Mouse (Mus musculus): Measurements from ENCODE around the gene Rsph3a. TPM values are rescaled to one million over a fixed set of nuclear protein-coding genes. Genes with fewer than 3 reads are reported as not detected.

Gene Rsph3a
- polyA plus RNA-seq, 1 experiment from 2014 or later, result 63.5 TPM

DNA sequence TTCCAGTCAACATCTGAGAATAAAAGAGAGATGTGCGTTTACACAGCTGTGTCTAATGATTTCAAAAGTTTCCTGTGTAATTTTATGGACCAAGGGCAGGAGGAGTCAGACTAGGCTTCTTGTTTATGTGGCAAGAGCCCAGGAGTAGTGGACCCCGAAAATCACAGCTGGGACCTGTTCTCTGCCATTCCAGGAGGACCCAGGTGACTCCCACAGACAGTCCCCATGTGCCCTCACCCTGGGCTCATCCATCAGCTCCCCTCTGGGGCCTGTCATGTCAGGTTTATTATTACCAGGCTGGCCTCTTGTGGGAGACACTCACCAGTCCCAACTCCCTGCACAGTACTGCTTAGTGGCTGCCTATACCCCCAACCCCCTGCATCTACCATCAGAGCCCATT is 26.2 kb upstream of the Rsph3a start:
- 67% methylated on average over 2 of the region's 2 CpGs for whole genome bisulfite sequencing
- 0 out of 4 replicates have a peak, but pooled peaks cover 0 to 4% of the 10 kb centered on the region in 2 experiments for H3K4me1 ChIP-seq (ENCODE audit: control insufficient read depth in 2 of 2, insufficient read depth in 2 of 2, low read length in 2 of 2)
- H3K27ac ChIP-seq (replicated peaks in 1 of 2; ENCODE audit: control insufficient read depth in 1 of 2, insufficient read depth in 1 of 2, low read depth in 2 of 2, low read length in 2 of 2), result no peak overlapping the region
- no peak for ATAC-seq (ENCODE audit: insufficient number of reproducible peaks, insufficient read depth, low FRiP score, low read depth)
- no peak overlapping the region for H3K4me3 ChIP-seq (ENCODE audit: control insufficient read depth in 1 of 2, insufficient read depth in 1 of 2, low read depth in 1 of 2, low read length in 2 of 2)
- H3K9ac ChIP-seq (ENCODE audit: low read length), result no peak overlapping the region
- no peaks in the 10 kb centered on the region for H3K36me3 ChIP-seq (ENCODE audit: control insufficient read depth, insufficient read depth, low read length)
- no peak overlapping the region for H3K4me2 ChIP-seq (ENCODE audit: low read length)
- peaks cover 3% of the 10 kb centered on the region; the same call in 1 of the 2 replicates for H3K27me3 ChIP-seq (ENCODE audit: control insufficient read depth, insufficient read depth, low read length)
- H3K9me3 ChIP-seq (ENCODE audit: control insufficient read depth, low read length), result no peaks in the 10 kb centered on the region

DNA sequence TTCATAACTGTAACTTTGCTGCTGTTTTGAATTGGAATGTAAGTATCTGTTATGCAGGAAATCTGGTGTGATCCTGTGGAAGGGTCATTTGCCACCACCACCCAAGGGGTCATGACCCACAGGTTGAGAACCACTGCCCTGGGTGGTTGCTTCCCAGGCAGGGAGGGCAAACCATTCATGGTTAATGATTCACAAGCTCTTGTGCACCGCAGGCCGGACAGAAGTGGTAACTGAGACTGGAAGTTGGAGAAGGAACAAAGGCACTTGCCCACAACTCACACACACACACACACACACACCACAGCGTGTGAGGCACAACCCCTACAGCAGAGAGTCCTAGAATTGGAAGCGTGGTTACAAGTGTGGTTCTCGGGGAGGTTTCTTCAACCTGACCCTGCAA is 22.9 kb upstream of the Rsph3a start:
- Histone ChIP-seq H3K4me1 (ENCODE audit: control insufficient read depth in 2 of 2, insufficient read depth in 2 of 2, low read length in 2 of 2) (peaks cover 4 to 6% of the 10 kb centered on the region in 2 experiments; a peak in 1 of 4 replicates), H3K27ac (replicated peaks in 1 of 2; ENCODE audit: control insufficient read depth in 1 of 2, insufficient read depth in 1 of 2, low read depth in 2 of 2, low read length in 2 of 2) (no peak overlapping the region), H3K36me3 (ENCODE audit: control insufficient read depth, insufficient read depth, low read length) (no peaks in the 10 kb centered on the region), H3K27me3 (ENCODE audit: control insufficient read depth, insufficient read depth, low read length) (no peaks in the 10 kb centered on the region), H3K9me3 (ENCODE audit: control insufficient read depth, low read length) (no peaks in the 10 kb centered on the region), H3K4me3 (ENCODE audit: control insufficient read depth in 1 of 2, insufficient read depth in 1 of 2, low read depth in 1 of 2, low read length in 2 of 2) (no peak overlapping the region), H3K4me2 (ENCODE audit: low read length) (no peak overlapping the region), H3K9ac (ENCODE audit: low read length) (no peak overlapping the region)
- ATAC-seq (ENCODE audit: insufficient number of reproducible peaks, insufficient read depth, low FRiP score, low read depth), result no peak
- WGBS, result 82% methylated on average over 5 of the region's 5 CpGs

DNA sequence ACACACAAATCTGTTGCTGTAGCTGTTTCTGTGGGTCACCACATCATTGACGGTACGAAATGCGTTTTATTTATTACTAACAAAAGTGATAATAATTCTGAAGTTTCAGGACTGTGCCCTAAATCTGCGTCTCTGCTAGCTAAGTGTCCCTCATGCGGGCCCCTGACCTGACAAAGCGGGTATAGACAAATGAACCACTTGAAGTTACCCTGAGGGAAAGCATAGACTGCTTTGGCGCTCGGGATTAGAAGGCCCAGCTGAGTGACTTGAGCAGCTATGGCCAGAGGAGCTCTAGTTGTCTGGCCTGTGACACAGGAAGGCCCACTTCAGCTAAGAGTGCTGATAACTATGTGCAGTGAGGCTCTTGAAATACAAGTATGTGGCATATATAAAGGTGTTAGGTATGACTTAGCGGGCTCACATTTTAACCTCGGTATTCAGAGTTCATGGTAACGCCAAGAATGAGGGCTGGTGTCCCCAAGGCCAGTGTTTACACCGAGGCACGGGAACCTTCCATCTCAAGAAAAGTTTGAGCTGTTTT is 21.2 kb upstream of the Rsph3a start:
- no peak overlapping the region for H3K9ac ChIP-seq (ENCODE audit: low read length)
- no peaks in the 10 kb centered on the region for H3K36me3 ChIP-seq (ENCODE audit: control insufficient read depth, insufficient read depth, low read length)
- no peak overlapping the region for H3K4me2 ChIP-seq (ENCODE audit: low read length)
- 52% methylated on average over 13 of the region's 13 CpGs for WGBS
- ATAC-seq (ENCODE audit: insufficient number of reproducible peaks, insufficient read depth, low FRiP score, low read depth), result no peak
- no peaks in the 10 kb centered on the region for H3K27me3 ChIP-seq (ENCODE audit: control insufficient read depth, insufficient read depth, low read length)
- peaks cover 4 to 6% of the 10 kb centered on the region in 2 experiments; a peak in 1 of 4 replicates for H3K4me1 ChIP-seq (ENCODE audit: control insufficient read depth in 2 of 2, insufficient read depth in 2 of 2, low read length in 2 of 2)
- H3K27ac ChIP-seq (replicated peaks in 1 of 2; ENCODE audit: control insufficient read depth in 1 of 2, insufficient read depth in 1 of 2, low read depth in 2 of 2, low read length in 2 of 2), result no peak overlapping the region
- no peaks in the 10 kb centered on the region for H3K9me3 ChIP-seq (ENCODE audit: control insufficient read depth, low read length)
- no peak overlapping the region for H3K4me3 ChIP-seq (ENCODE audit: control insufficient read depth in 1 of 2, insufficient read depth in 1 of 2, low read depth in 1 of 2, low read length in 2 of 2)

DNA sequence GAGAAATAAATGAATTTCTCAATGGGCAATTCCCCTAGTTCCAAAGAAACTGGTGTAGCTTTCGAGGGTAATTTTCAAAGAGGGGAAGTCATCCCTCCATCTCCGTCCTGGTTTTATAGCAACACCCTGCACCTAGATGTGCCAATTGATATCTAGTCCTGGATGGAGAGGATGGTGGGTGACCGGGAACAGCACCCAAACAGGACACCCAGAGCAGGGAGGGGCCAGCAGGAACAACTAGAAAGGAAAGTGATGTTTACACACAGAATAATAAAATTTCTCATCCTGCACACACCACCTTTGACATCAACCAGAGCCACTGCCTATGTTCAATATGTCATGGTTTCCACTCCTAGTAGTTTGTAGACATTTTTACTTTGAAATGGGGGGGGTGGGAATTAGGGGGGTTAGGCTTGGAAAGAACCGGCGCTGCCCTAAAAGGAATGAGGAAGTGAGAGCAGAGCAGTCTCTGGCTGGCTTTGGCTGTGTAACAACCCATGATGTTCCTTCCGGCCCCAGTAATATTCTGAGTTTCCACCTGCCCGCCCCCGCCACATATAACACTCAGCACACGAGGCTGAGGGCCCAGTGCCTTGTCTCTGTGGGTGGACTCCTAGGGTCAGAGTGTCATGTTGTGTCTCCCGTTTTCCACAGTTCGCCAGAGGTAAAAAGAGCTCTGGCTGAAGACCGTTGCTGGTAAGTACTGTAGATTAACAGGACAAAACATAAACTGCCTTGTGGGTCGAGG is 19.8 kb upstream of the Rsph3a start, which contains the start of gene Tagap:
Tagap (plus strand) TSS at position 588 of the 748 bp plus-strand sequence.
- Histone ChIP-seq H3K4me2 (ENCODE audit: low read length) (no peak within 1 kb of the TSS), H3K9ac (ENCODE audit: low read length) (no peak within 1 kb of the TSS), H3K4me3 (ENCODE audit: control insufficient read depth in 1 of 2, insufficient read depth in 1 of 2, low read depth in 1 of 2, low read length in 2 of 2) (no peak within 1 kb of the TSS), H3K4me1 (ENCODE audit: control insufficient read depth in 2 of 2, insufficient read depth in 2 of 2, low read length in 2 of 2) (peaks cover 4 to 6% of the 10 kb centered on the region in 2 experiments; a peak in 1 of 4 replicates), H3K36me3 (ENCODE audit: control insufficient read depth, insufficient read depth, low read length) (no peaks in the 10 kb centered on the region), H3K27ac (replicated peaks in 1 of 2; ENCODE audit: control insufficient read depth in 1 of 2, insufficient read depth in 1 of 2, low read depth in 2 of 2, low read length in 2 of 2) (no peak within 1 kb of the TSS), H3K9me3 (ENCODE audit: control insufficient read depth, low read length) (no peaks in the 10 kb centered on the region), H3K27me3 (ENCODE audit: control insufficient read depth, insufficient read depth, low read length) (no peaks in the 10 kb centered on the region)
- WGBS, result 58% methylated on average over 13 of the region's 13 CpGs
- ATAC-seq (ENCODE audit: insufficient number of reproducible peaks, insufficient read depth, low FRiP score, low read depth), result no peak

DNA sequence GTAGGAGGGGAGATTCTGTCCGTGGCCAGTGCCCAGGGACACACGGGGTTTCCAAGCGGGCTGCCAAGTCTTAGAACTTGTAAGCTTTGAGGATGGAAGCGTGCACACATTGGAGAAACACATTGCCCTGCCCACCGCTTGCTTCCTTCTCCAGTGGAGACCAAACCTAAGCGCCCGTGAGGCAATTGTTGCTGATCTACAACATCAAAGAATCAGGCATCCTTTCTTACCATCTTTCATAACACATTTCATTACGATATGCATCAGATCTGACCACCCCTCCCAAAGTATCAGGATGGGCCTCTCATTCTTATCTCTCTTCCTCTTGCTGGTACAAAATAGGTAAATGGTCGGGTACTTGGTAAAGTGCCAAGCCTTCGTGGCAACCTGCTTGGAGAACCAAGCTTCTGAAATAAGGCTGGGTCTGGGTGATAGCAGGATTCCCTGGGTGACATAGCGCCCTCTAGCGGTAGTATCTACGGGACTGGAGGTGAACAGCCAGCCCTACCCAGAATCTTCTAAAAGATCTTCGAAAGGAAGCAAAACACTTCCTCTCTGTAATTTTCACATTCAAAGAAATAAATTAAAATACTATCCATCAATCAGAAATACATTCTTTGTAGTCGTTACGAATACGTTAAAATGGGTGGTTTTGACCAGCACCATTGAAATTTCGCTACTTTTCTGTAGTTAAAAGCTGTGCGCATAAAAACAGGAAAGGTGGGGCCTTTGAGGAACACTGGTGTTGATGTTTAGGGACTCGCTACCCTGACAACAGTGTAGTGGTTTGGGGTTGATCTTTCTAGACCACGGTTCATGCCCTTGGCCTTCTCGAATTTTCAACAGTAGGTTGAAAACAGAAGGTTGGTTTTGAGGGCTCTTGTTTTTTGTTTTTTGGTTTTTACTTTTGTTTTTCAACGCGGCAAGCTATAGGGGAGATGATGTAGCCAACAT is 17.6 kb upstream of the Rsph3a start:
- 64% methylated on average over 24 of the region's 24 CpGs for WGBS
- Histone ChIP-seq H3K4me1 (ENCODE audit: control insufficient read depth in 2 of 2, insufficient read depth in 2 of 2, low read length in 2 of 2) (peaks cover 4 to 6% of the 10 kb centered on the region in 2 experiments; a peak in 1 of 4 replicates), H3K9me3 (ENCODE audit: control insufficient read depth, low read length) (no peaks in the 10 kb centered on the region), H3K27ac (replicated peaks in 1 of 2; ENCODE audit: control insufficient read depth in 1 of 2, insufficient read depth in 1 of 2, low read depth in 2 of 2, low read length in 2 of 2) (no peak overlapping the region), H3K27me3 (ENCODE audit: control insufficient read depth, insufficient read depth, low read length) (no peaks in the 10 kb centered on the region), H3K4me2 (ENCODE audit: low read length) (no peak overlapping the region), H3K4me3 (ENCODE audit: control insufficient read depth in 1 of 2, insufficient read depth in 1 of 2, low read depth in 1 of 2, low read length in 2 of 2) (no peak overlapping the region), H3K9ac (ENCODE audit: low read length) (no peak overlapping the region), H3K36me3 (ENCODE audit: control insufficient read depth, insufficient read depth, low read length) (no peaks in the 10 kb centered on the region)
- no peak for ATAC-seq (ENCODE audit: insufficient number of reproducible peaks, insufficient read depth, low FRiP score, low read depth)

DNA sequence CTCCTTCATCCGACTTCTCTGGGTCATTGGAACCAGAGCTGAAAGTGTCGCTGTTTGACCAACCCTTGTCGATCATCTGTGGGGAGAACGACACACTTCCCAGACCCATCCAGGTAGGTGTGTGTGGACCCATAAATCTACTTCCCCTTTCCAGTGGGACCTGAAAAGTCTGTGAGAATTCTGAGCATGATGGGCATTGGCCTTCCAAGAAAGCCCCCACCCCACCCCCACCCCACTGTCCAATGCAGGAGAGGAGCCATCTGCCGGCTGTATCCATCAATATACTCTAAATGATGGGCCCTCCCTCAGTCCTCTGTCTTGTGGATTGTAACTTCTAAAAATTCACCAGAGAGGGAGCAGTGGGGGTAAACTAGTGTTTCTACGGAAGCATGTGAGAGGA is 16.8 kb upstream of the Rsph3a start:
- Histone ChIP-seq H3K4me2 (ENCODE audit: low read length) (no peak overlapping the region), H3K9me3 (ENCODE audit: control insufficient read depth, low read length) (no peaks in the 10 kb centered on the region), H3K9ac (ENCODE audit: low read length) (no peak overlapping the region), H3K27me3 (ENCODE audit: control insufficient read depth, insufficient read depth, low read length) (no peaks in the 10 kb centered on the region), H3K36me3 (ENCODE audit: control insufficient read depth, insufficient read depth, low read length) (no peaks in the 10 kb centered on the region), H3K4me1 (ENCODE audit: control insufficient read depth in 2 of 2, insufficient read depth in 2 of 2, low read length in 2 of 2) (peaks cover 4 to 6% of the 10 kb centered on the region in 2 experiments; a peak in 1 of 4 replicates), H3K27ac (replicated peaks in 1 of 2; ENCODE audit: control insufficient read depth in 1 of 2, insufficient read depth in 1 of 2, low read depth in 2 of 2, low read length in 2 of 2) (no peak overlapping the region), H3K4me3 (ENCODE audit: control insufficient read depth in 1 of 2, insufficient read depth in 1 of 2, low read depth in 1 of 2, low read length in 2 of 2) (no peak overlapping the region)
- ATAC-seq (ENCODE audit: insufficient number of reproducible peaks, insufficient read depth, low FRiP score, low read depth), result no peak
- 76% methylated on average over 6 of the region's 6 CpGs for WGBS

DNA sequence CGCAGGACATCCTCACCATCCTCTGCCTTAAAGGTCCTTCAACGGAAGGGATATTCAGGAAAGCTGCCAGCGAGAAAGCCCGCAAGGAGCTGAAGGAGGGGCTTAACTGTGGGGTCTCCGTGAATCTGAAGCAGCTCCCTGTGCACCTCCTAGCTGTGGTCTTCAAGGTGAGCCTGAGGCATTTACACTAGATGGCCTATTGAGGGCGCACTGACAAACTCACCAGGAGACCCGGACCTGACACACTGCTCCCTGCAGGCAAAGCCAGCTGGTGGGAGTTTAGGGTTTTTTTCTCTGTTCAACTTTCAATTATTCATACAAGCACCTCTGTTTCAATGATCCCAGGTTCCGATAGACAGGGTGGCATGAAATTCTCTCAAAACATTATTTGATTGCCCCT is 16.1 kb upstream of the Rsph3a start:
- no peak overlapping the region for H3K9ac ChIP-seq (ENCODE audit: low read length)
- 28% methylated on average over 8 of the region's 8 CpGs for WGBS
- H3K36me3 ChIP-seq (ENCODE audit: control insufficient read depth, insufficient read depth, low read length), result no peaks in the 10 kb centered on the region
- no peak overlapping the region for H3K4me2 ChIP-seq (ENCODE audit: low read length)
- H3K4me1 ChIP-seq (ENCODE audit: control insufficient read depth in 2 of 2, insufficient read depth in 2 of 2, low read length in 2 of 2), result peaks cover 2 to 4% of the 10 kb centered on the region in 2 experiments; a peak in 1 of 4 replicates
- H3K9me3 ChIP-seq (ENCODE audit: control insufficient read depth, low read length), result no peaks in the 10 kb centered on the region
- no peak overlapping the region for H3K27ac ChIP-seq (replicated peaks in 1 of 2; ENCODE audit: control insufficient read depth in 1 of 2, insufficient read depth in 1 of 2, low read depth in 2 of 2, low read length in 2 of 2)
- H3K27me3 ChIP-seq (ENCODE audit: control insufficient read depth, insufficient read depth, low read length), result no peaks in the 10 kb centered on the region
- no peak for ATAC-seq (ENCODE audit: insufficient number of reproducible peaks, insufficient read depth, low FRiP score, low read depth)
- H3K4me3 ChIP-seq (ENCODE audit: control insufficient read depth in 1 of 2, insufficient read depth in 1 of 2, low read depth in 1 of 2, low read length in 2 of 2), result no peak overlapping the region

All from heart, embryonic 14.5 days (tissue).